Mouse (Mus musculus) embryonic facial prominence, embryonic 14.5 days (tissue): ENCODE results near the gene Olfr223. TPM values are rescaled to one million over a fixed set of nuclear protein-coding genes. Genes with fewer than 3 reads are reported as not detected.
"Not testable (repeated sequence)": the region's sequence is repeated elsewhere in the genome, so short reads cannot be mapped to it uniquely, and the experiment has no call there.

Experiments used
- ATAC-seq: fragments of 200-750 bp; cut with Nextera tagmentation; 2 replicates; pipeline ENCODE4 v1.8.0; 2017; ENCODE audit warnings: low read depth, moderate number of reproducible peaks, moderate TSS enrichment
- DNase-seq: peaks from one replicate; pipeline ENCODE4 v3.0.0-alpha.2; 2015; ENCODE audit warnings: low spot score
- H3K27ac ChIP-seq: fragments of 300-500 bp; sonication (generic); replicated peaks from 2 replicates; pipeline ENCODE4 v1.5.1; 2014; ENCODE audit warnings: low read depth, mild to moderate bottlenecking, low read length, moderate library complexity
- H3K27me3 ChIP-seq: fragments of 300-500 bp; sonication (generic); replicated peaks from 2 replicates; pipeline ENCODE4 v1.6.1; 2014; ENCODE audit warnings: low read length; ENCODE audit not compliant: control insufficient read depth, insufficient read depth
- H3K36me3 ChIP-seq: fragments of 300-500 bp; sonication (generic); 2 replicates; pipeline ENCODE4 v1.6.1; 2014; ENCODE audit warnings: low read length, mixed read lengths; ENCODE audit not compliant: control insufficient read depth, insufficient read depth
- H3K4me1 ChIP-seq: fragments of 300-500 bp; sonication (generic); 2 replicates; pipeline ENCODE4 v1.6.1; 2014; ENCODE audit warnings: antibody characterized with exemption, low read length; ENCODE audit not compliant: control insufficient read depth, insufficient read depth
- H3K4me2 ChIP-seq: fragments of 300-500 bp; sonication (generic); 2 replicates; pipeline ENCODE4 v1.6.1; 2014; ENCODE audit warnings: low read depth, mild to moderate bottlenecking, low read length, moderate library complexity, mixed read lengths
- H3K4me3 ChIP-seq: fragments of 300-500 bp; sonication (generic); 2 replicates; pipeline ENCODE4 v1.5.1; 2014; ENCODE audit warnings: low read depth, mild to moderate bottlenecking, low read length
- H3K9ac ChIP-seq: fragments of 300-500 bp; sonication (generic); 2 replicates; pipeline ENCODE4 v1.6.1; 2014; ENCODE audit warnings: low read depth, mild to moderate bottlenecking, low read length, moderate library complexity, mixed read lengths
- H3K9me3 ChIP-seq: fragments of 300-500 bp; sonication (generic); 2 replicates; pipeline ENCODE4 v1.6.1; 2016; ENCODE audit warnings: low read length; ENCODE audit not compliant: control insufficient read depth
- WGBS: fragments of 180-500 bp; shearing (Covaris S2); extraction: QIAGEN DNeasy Blood & Tissue Kit; methylation state at CpG from one replicate; pipeline ENCODE4 v1.1.7; 2014; 5-methylcytosine and 5-hydroxymethylcytosine counted together
- polyA plus RNA-seq: library from polyadenylated mRNA; unstranded; fragments of >200 nt; fragmentation: Nextera tagmentation; extraction: Ambion mirVana; gene quantifications from 2 replicates; pipeline ENCODE4 v1.2.1, GENCODE M21; 2014

Gene Olfr223
- polyA plus RNA-seq, 1 experiment from 2014 or later, result not detected

GRCm38 (mm10) chr11:59576135-59576534 is 17.0 kb downstream of the Olfr223 start, which contains the start of gene Olfr222:
Gene Olfr222 (minus strand): TSS chr11:59576235.
- ATAC-seq, DNase-seq, H3K9ac ChIP-seq, H3K4me3 ChIP-seq, H3K36me3 ChIP-seq, H3K27me3 ChIP-seq, H3K4me1 ChIP-seq, H3K27ac ChIP-seq, H3K9me3 ChIP-seq, H3K4me2 ChIP-seq: not testable (repeated sequence)

GRCm38 (mm10) chr11:59575726-59576125 is 17.4 kb downstream of the Olfr223 start:
- no peak overlapping the region for H3K9ac ChIP-seq
- ATAC-seq, result no peak
- DNase-seq, result no peak
- H3K9me3 ChIP-seq, result no peaks in the 10 kb centered on the region
- H3K36me3 ChIP-seq, result no peaks in the 10 kb centered on the region
- H3K27me3 ChIP-seq, result 0 out of 2 replicates have a peak, but pooled peaks cover 4% of the 10 kb centered on the region
- 54% methylated on average over 9 of the region's 9 CpGs for WGBS
- no peak overlapping the region for H3K4me3 ChIP-seq
- H3K4me1 ChIP-seq, result no peaks in the 10 kb centered on the region
- H3K27ac ChIP-seq, result no peak overlapping the region
- no peak overlapping the region for H3K4me2 ChIP-seq

- Histone ChIP-seq H3K4me1 (no peaks in the 10 kb centered on the region), H3K9me3 (no peaks in the 10 kb centered on the region), H3K27me3 (no peaks in the 10 kb centered on the region), H3K27ac (no peak overlapping the region), H3K36me3 (no peaks in the 10 kb centered on the region), H3K4me2 (no peak overlapping the region), H3K4me3 (no peak overlapping the region), H3K9ac (no peak overlapping the region)
- 64% methylated on average over 3 of the region's 3 CpGs for WGBS
- ATAC-seq (no peak), DNase-seq (peak; percentile 12)
Observed at GRCm38 (mm10) chr11:59569306-59569705, 23.8 kb downstream of the Olfr223 start.

GRCm38 (mm10) chr11:59562837-59563236 is 30.3 kb downstream of the Olfr223 start:
- Histone ChIP-seq H3K9ac (no peak overlapping the region), H3K36me3 (no peaks in the 10 kb centered on the region), H3K27me3 (no peaks in the 10 kb centered on the region), H3K4me1 (no peaks in the 10 kb centered on the region), H3K27ac (no peak overlapping the region), H3K9me3 (no peaks in the 10 kb centered on the region), H3K4me2 (no peak overlapping the region), H3K4me3 (no peak overlapping the region)
- DNase-seq, result no peak
- ATAC-seq, result no peak
- 77% methylated on average over 9 of the region's 9 CpGs for WGBS

- no peaks in the 10 kb centered on the region for H3K27me3 ChIP-seq
- H3K36me3 ChIP-seq, result no peaks in the 10 kb centered on the region
- no peak for ATAC-seq
- DNase-seq, result no peak
- H3K4me1 ChIP-seq, result no peaks in the 10 kb centered on the region
- WGBS, result 93% methylated on average over 4 of the region's 4 CpGs
- H3K4me3 ChIP-seq, result no peak overlapping the region
- H3K4me2 ChIP-seq, result no peak overlapping the region
- H3K27ac ChIP-seq, result no peak overlapping the region
- H3K9me3 ChIP-seq, result no peaks in the 10 kb centered on the region
- no peak overlapping the region for H3K9ac ChIP-seq
Observed at GRCm38 (mm10) chr11:59562336-59562735, 30.8 kb downstream of the Olfr223 start.

GRCm38 (mm10) chr11:59560906-59561305 is 32.2 kb downstream of the Olfr223 start:
- no peak for DNase-seq
- no peaks in the 10 kb centered on the region for H3K9me3 ChIP-seq
- no peaks in the 10 kb centered on the region for H3K4me1 ChIP-seq
- no peak for ATAC-seq
- no peak overlapping the region for H3K4me3 ChIP-seq
- H3K9ac ChIP-seq, result no peak overlapping the region
- no peak overlapping the region for H3K4me2 ChIP-seq
- no peaks in the 10 kb centered on the region for H3K36me3 ChIP-seq
- WGBS, result 62% methylated on average over 3 of the region's 3 CpGs
- H3K27ac ChIP-seq, result no peak overlapping the region
- H3K27me3 ChIP-seq, result no peaks in the 10 kb centered on the region

GRCm38 (mm10) chr11:59554535-59554934 is 38.6 kb downstream of the Olfr223 start:
- no peaks in the 10 kb centered on the region for H3K9me3 ChIP-seq
- no peak for ATAC-seq

GRCm38 (mm10) chr11:59554127-59554526 is 39.0 kb downstream of the Olfr223 start:
- Histone ChIP-seq H3K9me3 (no peaks in the 10 kb centered on the region), H3K9ac (no peak overlapping the region), H3K4me3 (no peak overlapping the region), H3K27me3 (no peaks in the 10 kb centered on the region), H3K27ac (no peak overlapping the region), H3K4me2 (no peak overlapping the region), H3K4me1 (no peaks in the 10 kb centered on the region), H3K36me3 (no peaks in the 10 kb centered on the region)
- ATAC-seq (no peak), DNase-seq (no peak)
- WGBS, result 90% methylated on average over 11 of the region's 11 CpGs

More at GRCm38 (mm10) chr11:59554535-59554934, 38.6 kb downstream of the Olfr223 start:
- no peak overlapping the region for H3K9ac ChIP-seq
- H3K36me3 ChIP-seq, result no peaks in the 10 kb centered on the region
- no peak overlapping the region for H3K4me2 ChIP-seq
- H3K27ac ChIP-seq, result no peak overlapping the region
- no peak overlapping the region for H3K4me3 ChIP-seq
- no peak for DNase-seq
- no peaks in the 10 kb centered on the region for H3K27me3 ChIP-seq
- WGBS, result 80% methylated on average over 8 of the region's 8 CpGs
- no peaks in the 10 kb centered on the region for H3K4me1 ChIP-seq

- 84% methylated on average over 9 of the region's 9 CpGs for WGBS
Observed at GRCm38 (mm10) chr11:59544005-59544404, 49.1 kb downstream of the Olfr223 start.

More at GRCm38 (mm10) chr11:59544005-59544404, 49.1 kb downstream of the Olfr223 start:
- H3K4me3 ChIP-seq, result no peak overlapping the region
- no peaks in the 10 kb centered on the region for H3K27me3 ChIP-seq
- no peak for DNase-seq
- no peak overlapping the region for H3K4me2 ChIP-seq
- H3K36me3 ChIP-seq, result no peaks in the 10 kb centered on the region
- H3K9me3 ChIP-seq, result no peaks in the 10 kb centered on the region
- no peaks in the 10 kb centered on the region for H3K4me1 ChIP-seq
- no peak for ATAC-seq
- H3K27ac ChIP-seq, result no peak overlapping the region
- no peak overlapping the region for H3K9ac ChIP-seq
